Mouse (Mus musculus): ENCODE data around the gene Eapp.
"Not testable (repeated sequence)": the region's sequence is repeated elsewhere in the genome, so short reads cannot be mapped to it uniquely, and the experiment has no call there.

DNA sequence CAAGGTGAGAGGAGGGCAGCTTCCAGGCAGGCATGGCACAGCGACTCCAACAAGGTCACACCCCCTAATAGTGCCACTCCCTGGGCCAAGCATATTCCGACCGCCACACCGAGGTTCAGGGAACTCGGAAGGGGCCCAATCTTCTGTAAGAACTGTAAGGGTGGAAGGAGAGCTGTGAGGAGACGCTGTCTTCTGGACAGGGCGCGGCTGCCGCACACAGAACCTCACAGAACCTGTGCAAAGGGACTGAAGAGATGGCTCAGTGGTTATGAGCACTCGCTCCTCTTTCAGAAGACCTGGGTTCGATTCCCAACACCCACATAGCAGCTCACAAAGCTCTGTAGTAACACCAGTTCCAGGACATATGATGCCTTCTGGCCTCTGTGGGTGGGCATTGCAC is 21.8 kb upstream of the Eapp start:
- not testable (repeated sequence) for TF ChIP-seq E2F4 (IDR thresholded peaks at IDR 0.05; ENCODE audit: insufficient replicate concordance, low read depth, low read length); EP300 (IDR thresholded peaks at IDR 0.05; ENCODE audit: low read length); ZNF384 (IDR thresholded peaks at IDR 0.05; ENCODE audit: low read depth, low read length); UBTF (IDR thresholded peaks at IDR 0.05; ENCODE audit: low read depth, low read length); KAT2A (IDR thresholded peaks at IDR 0.05; ENCODE audit: insufficient replicate concordance, low read length); RAD21 (IDR thresholded peaks at IDR 0.05; ENCODE audit: low read depth, low read length); ZC3H11A (IDR thresholded peaks at IDR 0.05; ENCODE audit: low read depth, low read length); CTCF (conservative IDR thresholded peaks at IDR 0.05 in 1 of 2, IDR thresholded peaks at IDR 0.05 in 1 of 2; ENCODE audit: low read depth in 2 of 2, low read length in 2 of 2); POLR2A (IDR thresholded peaks at IDR 0.05; ENCODE audit: low read depth, low read length); USF2 (conservative IDR thresholded peaks at IDR 0.05; ENCODE audit: low read depth, low read length)
